In genomic region chr3:136109411-136110139, GRCm38 (mm10) we compare ENCODE assay signal across 17 mouse cellular contexts.
DNase-seq lines count a peak whose midpoint lies in the region; ATAC-seq lines count a peak whose summit lies in the region.
"Had no signal": no experiment of that assay in that cellular context is flagged by ENCODE, and none has a peak within 500 bp of the region (broad histone marks: within the 10 kb centered on the region; RNA-seq: fewer than 3 reads in every experiment).

No protein-coding gene starts in this region.

- ATAC-seq in forebrain, embryonic 15.5 days (replicated peaks): peak; percentile 63; the same call in 1 of the 2 replicates
- no peak for ATAC-seq in forebrain, embryonic 12.5 days (ENCODE audit: low FRiP score)

- no peak overlapping the region for H3K27ac ChIP-seq in forebrain, embryonic 15.5 days (replicated peaks)
- H3K27ac ChIP-seq in forebrain, embryonic 12.5 days: no peak overlapping the region
- H3K27ac ChIP-seq: heart, embryonic 15.5 days; limb, embryonic 12.5 days; liver, embryonic 14.5 days; neural tube, embryonic 12.5 days had no signal

- no peak overlapping the region for H3K4me3 ChIP-seq in forebrain, embryonic 15.5 days
- H3K4me3 ChIP-seq in forebrain, embryonic 12.5 days (replicated peaks): no peak overlapping the region
- H3K4me3 ChIP-seq: heart, embryonic 15.5 days; limb, embryonic 12.5 days; neural tube, embryonic 12.5 days had no signal

- no peaks in the 10 kb centered on the region for H3K9me3 ChIP-seq in forebrain, embryonic 15.5 days
- no peaks in the 10 kb centered on the region for H3K9me3 ChIP-seq in forebrain, embryonic 12.5 days
- H3K9me3 ChIP-seq: heart, embryonic 15.5 days; limb, embryonic 12.5 days; neural tube, embryonic 12.5 days had no signal

- no peaks in the 10 kb centered on the region for H3K27me3 ChIP-seq in forebrain, embryonic 15.5 days
- no peaks in the 10 kb centered on the region for H3K27me3 ChIP-seq in forebrain, embryonic 12.5 days
- H3K27me3 ChIP-seq: heart, embryonic 15.5 days; limb, embryonic 12.5 days; neural tube, embryonic 12.5 days had no signal

- no peaks in the 10 kb centered on the region for H3K36me3 ChIP-seq in forebrain, embryonic 15.5 days
- no peaks in the 10 kb centered on the region for H3K36me3 ChIP-seq in forebrain, embryonic 12.5 days (replicated peaks)
- H3K36me3 ChIP-seq: heart, embryonic 15.5 days; limb, embryonic 12.5 days; neural tube, embryonic 12.5 days had no signal

- H3K9ac ChIP-seq in forebrain, embryonic 15.5 days (replicated peaks): no peak overlapping the region
- no peak overlapping the region for H3K9ac ChIP-seq in forebrain, embryonic 12.5 days
- H3K9ac ChIP-seq: heart, embryonic 15.5 days; limb, embryonic 12.5 days; liver, embryonic 14.5 days; neural tube, embryonic 12.5 days had no signal

- WGBS in forebrain, embryonic 15.5 days: 64% methylated on average over 6 of the region's 6 CpGs
- WGBS in forebrain, embryonic 12.5 days: 86% methylated on average over 6 of the region's 6 CpGs

- H3K4me2 ChIP-seq in forebrain, embryonic 15.5 days (replicated peaks): no peak overlapping the region
- H3K4me2 ChIP-seq in forebrain, embryonic 12.5 days: no peak overlapping the region
- H3K4me2 ChIP-seq: heart, embryonic 15.5 days; limb, embryonic 12.5 days; midbrain, embryonic 11.5 days; neural tube, embryonic 12.5 days had no signal

- no peaks in the 10 kb centered on the region for H3K4me1 ChIP-seq in forebrain, embryonic 15.5 days
- no peaks in the 10 kb centered on the region for H3K4me1 ChIP-seq in forebrain, embryonic 12.5 days
- H3K4me1 ChIP-seq: heart, embryonic 15.5 days; limb, embryonic 12.5 days; neural tube, embryonic 12.5 days had no signal

- DNase-seq in Muller cell, postnatal 12 days (ENCODE audit: inconsistent ontology term): peak; percentile 36
- peak; percentile 73 for DNase-seq in brain, adult 2 months (ENCODE audit: low read depth, low spot score)
- DNase-seq in cerebellum, adult 9-11 months: peak; percentile 15
- DNase-seq in spleen, postnatal 10 days (ENCODE audit: low spot score in 2 of 2): no peak
- no peak for DNase-seq in embryo, embryonic 11 days
- DNase-seq: adrenal gland, postnatal 14 days; gastrocnemius, postnatal 36 days; kidney, adult 18-20 months; kidney, postnatal 10 days; thymus, postnatal 14 days had no signal

Comparison
In these comparisons a context has a peak if more than half of its experiments do, and no peak if none do; other contexts are left out.
1. DNase-seq: peak in Muller cell, postnatal 12 days (single experiment), brain, adult 2 months (single experiment) and cerebellum, adult 9-11 months (single experiment); none in spleen, postnatal 10 days (0 of 2) and embryo, embryonic 11 days (single experiment).